Mouse (Mus musculus) intestine, postnatal 0 days (tissue): ENCODE measurements around the gene Atp5s. TPM values are rescaled to one million over a fixed set of nuclear protein-coding genes. Genes with fewer than 3 reads are reported as not detected.

ENCODE experiments used
- ATAC-seq: fragments of 200-750 bp; cut with Nextera tagmentation; 2 replicates; pipeline ENCODE4 v1.8.0; 2017; ENCODE audit warnings: mild to moderate bottlenecking, moderate TSS enrichment, moderate library complexity
- H3K27ac ChIP-seq: fragments of 300-500 bp; sonication (generic); 2 replicates; pipeline ENCODE4 v1.5.1; 2014; ENCODE audit warnings: mild to moderate bottlenecking, low read depth, low read length, moderate library complexity
- H3K27me3 ChIP-seq: fragments of 300-500 bp; sonication (generic); replicated peaks from 2 replicates; pipeline ENCODE4 v1.6.1; 2014; ENCODE audit warnings: low read length, mixed read lengths; ENCODE audit not compliant: control insufficient read depth, insufficient read depth
- H3K36me3 ChIP-seq: fragments of 300-500 bp; sonication (generic); 2 replicates; pipeline ENCODE4 v1.6.1; 2014; ENCODE audit warnings: mild to moderate bottlenecking, moderate library complexity; ENCODE audit not compliant: control insufficient read depth, insufficient read depth
- H3K4me1 ChIP-seq: fragments of 300-500 bp; sonication (generic); replicated peaks from 2 replicates; pipeline ENCODE4 v1.6.1; 2014; ENCODE audit warnings: antibody characterized with exemption, low read length, mixed read lengths; ENCODE audit not compliant: control insufficient read depth, insufficient read depth
- H3K4me2 ChIP-seq: fragments of 300-500 bp; sonication (generic); replicated peaks from 2 replicates; pipeline ENCODE4 v1.6.1; 2014; ENCODE audit warnings: low read depth, mild to moderate bottlenecking, moderate library complexity
- H3K4me3 ChIP-seq: fragments of 300-500 bp; sonication (generic); 2 replicates; pipeline ENCODE4 v1.5.1; 2014; ENCODE audit warnings: low read depth, low read length
- H3K9ac ChIP-seq: fragments of 300-500 bp; sonication (generic); 2 replicates; pipeline ENCODE4 v1.6.1; 2014; ENCODE audit warnings: mild to moderate bottlenecking, low read depth, low read length
- H3K9me3 ChIP-seq: fragments of 300-500 bp; sonication (generic); 2 replicates; pipeline ENCODE4 v1.6.1; 2016; ENCODE audit warnings: mixed run types; ENCODE audit not compliant: control insufficient read depth
- CTCF ChIP-seq: sonication (generic); IDR thresholded peaks from 2 replicates; pipeline ENCODE4 v1.5.1; 2016; ENCODE audit warnings: low read depth, mild to moderate bottlenecking, control low read depth, antibody characterized with exemption, moderate library complexity
- WGBS: fragments of 180-500 bp; shearing (Covaris S2); extraction: QIAGEN DNeasy Blood & Tissue Kit; methylation state at CpG from one replicate; pipeline ENCODE4 v1.1.7; 2014; 5-methylcytosine and 5-hydroxymethylcytosine counted together
- polyA plus RNA-seq: library from polyadenylated mRNA; unstranded; fragments of >200 nt; fragmentation: Nextera tagmentation; extraction: Ambion mirVana; gene quantifications from 2 replicates; pipeline ENCODE4 v1.2.1, GENCODE M21; 2015

Atp5s gene
- polyA plus RNA-seq, 1 experiment from 2014 or later: 26.1 TPM

GRCm38 (mm10) chr12:69759267-69759885 is 34.6 kb downstream of the Atp5s start:
- no peak for TF ChIP-seq CTCF
- H3K9ac ChIP-seq: no peak overlapping the region

GRCm38 (mm10) chr12:69760014-69760413 is 35.3 kb downstream of the Atp5s start:
- Histone ChIP-seq H3K27me3 (no peaks in the 10 kb centered on the region), H3K9me3 (no peaks in the 10 kb centered on the region), H3K4me1 (peaks cover 3% of the 10 kb centered on the region; the same call in 1 of the 2 replicates), H3K9ac (no peak overlapping the region), H3K36me3 (no peaks in the 10 kb centered on the region), H3K27ac (no peak overlapping the region), H3K4me3 (no peak overlapping the region), H3K4me2 (no peak overlapping the region)
- TF ChIP-seq CTCF: no peak
- ATAC-seq: no peak
- 46% methylated on average over 6 of the region's 6 CpGs for WGBS

More at GRCm38 (mm10) chr12:69759267-69759885, 34.6 kb downstream of the Atp5s start:
- peak overlapping the region; percentile 63; the same call in 1 of the 2 replicates for H3K4me2 ChIP-seq
- ATAC-seq: no peak
- WGBS: 34% methylated on average over 7 of the region's 7 CpGs
- peak overlapping the region; percentile 50; the same call in 1 of the 2 replicates for H3K27ac ChIP-seq
- peaks cover 3% of the 10 kb centered on the region; the same call in 1 of the 2 replicates for H3K4me1 ChIP-seq
- no peaks in the 10 kb centered on the region for H3K36me3 ChIP-seq
- peak overlapping the region; percentile 25; the same call in 1 of the 2 replicates for H3K4me3 ChIP-seq
- H3K9me3 ChIP-seq: no peaks in the 10 kb centered on the region
- no peaks in the 10 kb centered on the region for H3K27me3 ChIP-seq

- H3K9ac ChIP-seq: no peak overlapping the region
- H3K4me1 ChIP-seq: peaks cover 6% of the 10 kb centered on the region; the same call in 1 of the 2 replicates
- H3K36me3 ChIP-seq: no peaks in the 10 kb centered on the region
- no peaks in the 10 kb centered on the region for H3K9me3 ChIP-seq
- no peak for TF ChIP-seq CTCF
- H3K4me2 ChIP-seq: no peak overlapping the region
- ATAC-seq: no peak
- H3K27ac ChIP-seq: no peak overlapping the region
- 62% methylated on average over 20 of the region's 20 CpGs for WGBS
- H3K27me3 ChIP-seq: no peaks in the 10 kb centered on the region
- no peak overlapping the region for H3K4me3 ChIP-seq
Measured at GRCm38 (mm10) chr12:69760743-69761406, 36.1 kb downstream of the Atp5s start.

GRCm38 (mm10) chr12:69761603-69762002 is 36.9 kb downstream of the Atp5s start:
- Histone ChIP-seq H3K27me3 (no peaks in the 10 kb centered on the region), H3K27ac (no peak overlapping the region), H3K9me3 (no peaks in the 10 kb centered on the region), H3K4me2 (no peak overlapping the region), H3K4me3 (no peak overlapping the region), H3K4me1 (peaks cover 7% of the 10 kb centered on the region; the same call in 1 of the 2 replicates), H3K36me3 (no peaks in the 10 kb centered on the region), H3K9ac (no peak overlapping the region)
- ATAC-seq: no peak
- no peak for TF ChIP-seq CTCF
- 62% methylated on average over 2 of the region's 2 CpGs for WGBS

GRCm38 (mm10) chr12:69765543-69765942 is 40.8 kb downstream of the Atp5s start:
- Histone ChIP-seq H3K4me2 (no peak overlapping the region), H3K4me1 (0 out of 2 replicates have a peak, but pooled peaks cover 3% of the 10 kb centered on the region), H3K36me3 (no peaks in the 10 kb centered on the region), H3K9me3 (no peaks in the 10 kb centered on the region), H3K27me3 (no peaks in the 10 kb centered on the region), H3K4me3 (no peak overlapping the region), H3K27ac (no peak overlapping the region), H3K9ac (no peak overlapping the region)
- no peak for ATAC-seq
- no peak for TF ChIP-seq CTCF
- WGBS: 60% methylated on average over 9 of the region's 9 CpGs

- H3K4me2 ChIP-seq: no peak overlapping the region
- H3K9ac ChIP-seq: no peak overlapping the region
- ATAC-seq: peak; percentile 25; the same call in 1 of the 2 replicates
- H3K27ac ChIP-seq: no peak overlapping the region
- H3K9me3 ChIP-seq: no peaks in the 10 kb centered on the region
- no peak overlapping the region for H3K4me3 ChIP-seq
- TF ChIP-seq CTCF: no peak
- 0 out of 2 replicates have a peak, but pooled peaks cover 3% of the 10 kb centered on the region for H3K4me1 ChIP-seq
- H3K36me3 ChIP-seq: no peaks in the 10 kb centered on the region
- H3K27me3 ChIP-seq: no peaks in the 10 kb centered on the region
- WGBS: 71% methylated on average over 10 of the region's 10 CpGs
Measured at GRCm38 (mm10) chr12:69766185-69766904, 41.6 kb downstream of the Atp5s start.
